Mouse (Mus musculus) myocyte (in vitro differentiated cells): ENCODE measurements around the gene Necab3.

Experiments used
- E2F4 ChIP-seq: IDR thresholded peaks from one replicate; pipeline ENCODE4 v1.6.1; 2011; ENCODE audit warnings: mild to moderate bottlenecking, control low read depth, moderate library complexity; ENCODE audit not compliant: insufficient read depth
- MAX ChIP-seq: IDR thresholded peaks from one replicate; pipeline ENCODE4 v1.6.1; 2011; ENCODE audit warnings: low read depth, mild to moderate bottlenecking, control low read depth
- MYOD1 ChIP-seq, 3 experiments: IDR thresholded peaks; one replicate each; pipeline ENCODE4 v1.6.1; 2011; ENCODE audit warnings: control low read depth in 2 of 3, low read depth in 2 of 3, mild to moderate bottlenecking in 2 of 3, moderate library complexity in 1 of 3; ENCODE audit not compliant: insufficient read length in 2 of 3, control insufficient read depth in 1 of 3
- MYOG ChIP-seq, 3 experiments: IDR thresholded peaks; one replicate each; pipeline ENCODE4 v1.6.1; 2011; ENCODE audit warnings: control low read depth in 2 of 3, low read depth in 2 of 3, mild to moderate bottlenecking in 2 of 3; ENCODE audit not compliant: insufficient read length in 2 of 3, control insufficient read depth in 1 of 3, insufficient read depth in 1 of 3
- POLR2A ChIP-seq: IDR thresholded peaks from one replicate; pipeline ENCODE4 v1.6.1; 2011; ENCODE audit warnings: low read depth, mild to moderate bottlenecking, control low read depth, moderate library complexity; ENCODE audit not compliant: insufficient read length
- REST ChIP-seq: IDR thresholded peaks from one replicate; pipeline ENCODE4 v1.6.1; 2011; ENCODE audit warnings: mild to moderate bottlenecking, control low read depth, moderate library complexity; ENCODE audit not compliant: insufficient read depth, insufficient read length
- TCF12 ChIP-seq: IDR thresholded peaks from one replicate; pipeline ENCODE4 v1.6.1; 2011; ENCODE audit warnings: mild to moderate bottlenecking, control low read depth; ENCODE audit not compliant: poor library complexity, insufficient read depth, severe bottlenecking
- TCF3 ChIP-seq: IDR thresholded peaks from one replicate; pipeline ENCODE4 v1.6.1; 2011; ENCODE audit warnings: low read depth, control low read depth; ENCODE audit not compliant: insufficient read length
- USF1 ChIP-seq: IDR thresholded peaks from one replicate; pipeline ENCODE4 v1.6.1; 2011; ENCODE audit warnings: low read depth, mild to moderate bottlenecking, control low read depth, moderate library complexity

GRCm38 (mm10) chr2:154525285-154525684 lies 33.4 kb downstream of the Necab3 start:
- TF ChIP-seq POLR2A (no peak), MYOD1 (IDR thresholded peaks at IDR 0.05; ENCODE audit: control insufficient read depth in 1 of 3, insufficient read length in 2 of 3, low read depth in 2 of 3) (no peak), USF1 (no peak), REST (no peak), TCF12 (no peak), E2F4 (no peak), MYOG (IDR thresholded peaks at IDR 0.05; ENCODE audit: control insufficient read depth in 1 of 3, insufficient read depth in 1 of 3, insufficient read length in 2 of 3, low read depth in 2 of 3) (no peak), TCF3 (no peak), MAX (no peak)
